Mouse (Mus musculus) liver, embryonic 16.5 days (tissue): ENCODE data around the gene Man1a2. TPM values are rescaled to one million over a fixed set of nuclear protein-coding genes. Genes with fewer than 3 reads are reported as not detected.
A peak's percentile ranks its signal among the peaks of the same experiment; 100 is the strongest.

Experiments
- ATAC-seq: fragments of 200-750 bp; cut with Nextera tagmentation; 2 replicates; pipeline ENCODE4 v1.8.0; 2017; ENCODE audit warnings: low read depth, mild to moderate bottlenecking, moderate number of reproducible peaks, moderate library complexity
- H3K27ac ChIP-seq: fragments of 300-500 bp; sonication (generic); 2 replicates; pipeline ENCODE4 v1.5.1; 2014; ENCODE audit warnings: mild to moderate bottlenecking, low read length
- H3K27me3 ChIP-seq: fragments of 300-500 bp; sonication (generic); 2 replicates; pipeline ENCODE4 v1.6.1; 2014; ENCODE audit warnings: low read depth, low read length, mixed read lengths; ENCODE audit not compliant: control insufficient read depth, insufficient read depth
- H3K36me3 ChIP-seq: fragments of 300-500 bp; sonication (generic); 2 replicates; pipeline ENCODE4 v1.6.1; 2014; ENCODE audit warnings: mild to moderate bottlenecking; ENCODE audit not compliant: control insufficient read depth, insufficient read depth
- H3K4me1 ChIP-seq: fragments of 300-500 bp; sonication (generic); 2 replicates; pipeline ENCODE4 v1.6.1; 2014; ENCODE audit warnings: low read depth, low read length, mixed read lengths; ENCODE audit not compliant: control insufficient read depth
- H3K4me2 ChIP-seq: fragments of 300-500 bp; sonication (generic); 2 replicates; pipeline ENCODE4 v1.6.1; 2014; ENCODE audit warnings: low read depth, low read length, mixed read lengths
- H3K4me3 ChIP-seq: fragments of 300-500 bp; sonication (generic); 2 replicates; pipeline ENCODE4 v1.5.1; 2014; ENCODE audit warnings: low read depth, mild to moderate bottlenecking, low read length
- H3K9ac ChIP-seq: fragments of 300-500 bp; sonication (generic); 2 replicates; pipeline ENCODE4 v1.6.1; 2014; ENCODE audit warnings: low read depth, low read length
- H3K9me3 ChIP-seq: fragments of 300-500 bp; sonication (generic); replicated peaks from 2 replicates; pipeline ENCODE4 v1.6.1; 2016; ENCODE audit warnings: low read length; ENCODE audit not compliant: control insufficient read depth
- WGBS: fragments of 180-500 bp; shearing (Covaris S2); extraction: QIAGEN DNeasy Blood & Tissue Kit; methylation state at CpG from one replicate; pipeline ENCODE4 v1.1.7; 2014; ENCODE audit not compliant: insufficient replicate concordance; 5-methylcytosine and 5-hydroxymethylcytosine counted together
- polyA plus RNA-seq: library from polyadenylated mRNA; unstranded; fragments of >200 nt; fragmentation: Nextera tagmentation; extraction: Ambion mirVana; gene quantifications from 2 replicates; pipeline ENCODE4 v1.2.1, GENCODE M21; 2015

Man1a2 gene
- polyA plus RNA-seq: 20.5 and 21.2 TPM in 2 replicates

DNA sequence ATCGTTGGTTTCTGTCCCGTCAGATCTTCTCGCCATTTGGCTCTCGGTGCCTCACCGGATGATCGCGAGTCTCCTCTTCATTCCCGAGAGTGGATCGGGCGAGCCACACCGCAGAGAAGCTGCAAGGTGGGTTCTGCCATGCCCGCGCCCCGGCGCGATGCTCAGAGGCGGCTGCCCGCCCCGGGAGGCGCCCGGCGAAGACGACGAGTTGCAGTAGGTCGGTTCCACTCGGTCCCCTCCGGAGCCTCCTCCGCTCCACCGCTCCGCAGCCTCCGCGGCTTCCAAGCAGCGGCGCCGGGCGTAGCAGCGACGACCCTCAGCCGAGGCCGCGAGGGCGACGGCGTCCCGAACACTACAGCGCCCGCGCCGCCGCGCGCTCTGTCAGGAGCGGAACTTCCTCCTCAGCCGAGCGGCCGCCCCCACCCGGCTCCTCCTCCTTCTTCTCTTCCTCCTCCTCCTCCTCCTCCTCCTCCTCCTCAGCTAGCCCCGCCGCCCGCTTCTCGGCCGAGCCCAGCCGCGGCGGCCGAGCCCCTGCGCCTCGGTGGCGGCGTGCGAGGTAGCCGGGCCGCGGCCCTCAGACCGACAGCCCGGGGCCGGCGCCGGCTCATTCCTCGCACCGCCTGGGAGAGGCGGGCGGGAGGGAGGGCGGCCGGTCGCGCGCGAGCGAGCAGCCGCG is at the start of gene Man1a2:
Gene Man1a2, minus strand, starts transcription at position 417 of the 676 bp plus-strand sequence.
- ATAC-seq: peak; percentile 91
- peak within 1 kb of the TSS; percentile 95 for H3K9ac ChIP-seq

DNA sequence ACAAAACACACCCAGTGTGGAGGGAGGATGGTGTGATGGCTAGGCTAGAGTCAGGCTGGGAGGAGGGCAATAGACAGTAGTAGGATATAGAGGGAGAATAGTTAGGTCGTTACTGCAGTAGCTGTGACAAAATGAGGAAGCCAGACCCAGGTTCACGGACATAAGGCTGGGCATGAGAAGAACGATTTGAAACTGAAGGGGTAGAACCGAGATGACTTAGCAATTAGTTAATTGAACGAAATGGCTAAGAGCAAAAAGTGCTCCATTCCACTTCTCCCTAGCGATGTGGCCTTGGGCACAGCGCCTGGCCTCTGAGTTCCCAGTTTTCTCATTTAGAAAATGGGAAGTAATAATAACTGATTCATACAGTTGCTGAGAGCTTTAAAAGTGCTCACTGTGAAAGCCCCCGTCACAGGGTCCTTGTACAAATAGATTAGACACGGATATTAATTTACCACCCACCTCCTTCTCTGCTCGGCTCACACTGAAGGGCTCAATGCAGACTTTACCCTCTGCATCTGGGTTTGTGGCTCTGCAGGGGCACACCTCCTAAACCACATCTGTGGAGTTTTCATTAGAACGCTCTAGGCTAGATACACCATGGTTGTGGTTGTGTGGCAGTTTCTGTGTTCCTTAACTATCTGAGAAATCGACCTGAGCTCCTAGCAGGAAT is 49.3 kb upstream of the Man1a2 start:
- no peak overlapping the region for H3K4me3 ChIP-seq
- H3K9me3 ChIP-seq: no peaks in the 10 kb centered on the region
- H3K27me3 ChIP-seq: no peaks in the 10 kb centered on the region
- H3K36me3 ChIP-seq: no peaks in the 10 kb centered on the region
- no peak for ATAC-seq
- H3K9ac ChIP-seq: no peak overlapping the region
- no peaks in the 10 kb centered on the region for H3K4me1 ChIP-seq
- 39% methylated on average over 12 of the region's 12 CpGs for WGBS
- no peak overlapping the region for H3K27ac ChIP-seq
- no peak overlapping the region for H3K4me2 ChIP-seq

More for the DNA sequence above, at the start of gene Man1a2:
- no peaks in the 10 kb centered on the region for H3K9me3 ChIP-seq
- peak within 1 kb of the TSS; percentile 97 for H3K4me2 ChIP-seq
- H3K4me1 ChIP-seq: peaks cover 17% of the 10 kb centered on the region
- under 1% methylated on average over 71 of the region's 92 CpGs for WGBS
- H3K27ac ChIP-seq: peak within 1 kb of the TSS; percentile 91
- no peaks in the 10 kb centered on the region for H3K27me3 ChIP-seq
- no peaks in the 10 kb centered on the region for H3K36me3 ChIP-seq
- H3K4me3 ChIP-seq: peak within 1 kb of the TSS; percentile 97

- no peak overlapping the region for H3K4me2 ChIP-seq
- H3K27ac ChIP-seq: no peak overlapping the region
- no peaks in the 10 kb centered on the region for H3K36me3 ChIP-seq
- no peak overlapping the region for H3K9ac ChIP-seq
- 56% methylated on average over 11 of the region's 11 CpGs for whole genome bisulfite sequencing
- H3K27me3 ChIP-seq: no peaks in the 10 kb centered on the region
- ATAC-seq: no peak
- no peak overlapping the region for H3K4me3 ChIP-seq
- no peaks in the 10 kb centered on the region for H3K4me1 ChIP-seq
- H3K9me3 ChIP-seq: no peaks in the 10 kb centered on the region
These were observed 46.6 kb upstream of the Man1a2 start for GRCm38 (mm10) chr3:100731896-100732295.

DNA sequence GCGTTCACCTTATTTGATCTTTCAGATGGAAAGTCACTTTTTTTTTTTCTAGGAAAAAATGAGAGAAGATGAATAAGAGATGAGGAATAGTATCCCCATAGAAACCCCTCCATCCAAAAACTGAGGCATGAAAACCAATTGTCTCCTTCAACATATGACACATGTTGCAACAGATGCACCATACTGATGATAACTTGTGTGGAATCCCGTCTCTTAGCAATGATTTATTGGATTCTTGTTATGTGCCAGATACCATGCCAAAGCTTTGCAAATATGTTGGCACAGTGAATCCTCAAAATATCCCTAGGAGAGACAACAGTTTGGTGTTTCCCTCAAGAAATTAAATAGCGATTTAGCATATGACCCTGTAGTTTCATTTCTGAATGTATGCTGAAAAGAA is 46.0 kb upstream of the Man1a2 start:
- ATAC-seq: no peak
- Histone ChIP-seq H3K4me2 (no peak overlapping the region), H3K27ac (no peak overlapping the region), H3K27me3 (no peaks in the 10 kb centered on the region), H3K4me1 (no peaks in the 10 kb centered on the region), H3K9me3 (no peaks in the 10 kb centered on the region), H3K36me3 (no peaks in the 10 kb centered on the region), H3K9ac (no peak overlapping the region), H3K4me3 (no peak overlapping the region)
- WGBS: 61% methylated on average over 3 of the region's 3 CpGs

DNA sequence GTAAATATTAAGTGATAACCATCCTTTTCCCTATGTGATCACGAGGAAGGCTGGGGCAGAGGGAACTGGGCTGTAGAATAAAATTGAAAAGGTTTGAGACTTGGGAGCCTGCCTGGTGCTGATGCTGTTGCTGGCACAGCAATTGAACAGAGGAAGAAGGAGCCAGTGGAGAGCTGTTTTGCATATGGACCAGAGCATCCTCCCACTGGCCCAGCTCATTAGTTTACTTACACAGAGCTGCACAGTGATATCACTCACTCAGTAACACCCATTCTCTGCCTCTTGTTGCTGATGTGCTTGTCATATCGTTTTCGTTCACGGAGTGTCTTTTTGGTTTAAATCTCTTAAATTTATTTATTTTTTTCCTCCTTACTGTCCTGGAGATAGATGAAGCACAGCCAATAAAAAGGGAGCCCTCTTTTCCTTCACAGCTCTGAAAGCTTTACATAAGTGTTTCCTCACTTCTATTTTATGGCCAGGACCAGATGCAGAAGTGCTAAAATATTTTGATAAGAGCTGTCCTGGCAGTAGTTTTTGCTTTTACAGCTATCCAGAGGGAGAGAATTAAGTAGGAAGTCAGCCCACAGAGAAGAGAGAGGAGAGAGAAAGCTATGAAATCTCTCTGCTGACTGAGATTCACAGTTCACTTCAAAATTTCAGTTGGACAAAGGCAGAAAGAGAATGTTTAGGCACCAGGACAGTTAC is 42.9 kb upstream of the Man1a2 start:
- Histone ChIP-seq H3K4me3 (no peak overlapping the region), H3K4me2 (no peak overlapping the region), H3K36me3 (no peaks in the 10 kb centered on the region), H3K4me1 (no peaks in the 10 kb centered on the region), H3K27ac (no peak overlapping the region), H3K27me3 (no peaks in the 10 kb centered on the region), H3K9ac (no peak overlapping the region), H3K9me3 (no peaks in the 10 kb centered on the region; the same call in 1 of the 2 replicates)
- WGBS: 72% methylated on average over 4 of the region's 4 CpGs
- ATAC-seq: no peak

DNA sequence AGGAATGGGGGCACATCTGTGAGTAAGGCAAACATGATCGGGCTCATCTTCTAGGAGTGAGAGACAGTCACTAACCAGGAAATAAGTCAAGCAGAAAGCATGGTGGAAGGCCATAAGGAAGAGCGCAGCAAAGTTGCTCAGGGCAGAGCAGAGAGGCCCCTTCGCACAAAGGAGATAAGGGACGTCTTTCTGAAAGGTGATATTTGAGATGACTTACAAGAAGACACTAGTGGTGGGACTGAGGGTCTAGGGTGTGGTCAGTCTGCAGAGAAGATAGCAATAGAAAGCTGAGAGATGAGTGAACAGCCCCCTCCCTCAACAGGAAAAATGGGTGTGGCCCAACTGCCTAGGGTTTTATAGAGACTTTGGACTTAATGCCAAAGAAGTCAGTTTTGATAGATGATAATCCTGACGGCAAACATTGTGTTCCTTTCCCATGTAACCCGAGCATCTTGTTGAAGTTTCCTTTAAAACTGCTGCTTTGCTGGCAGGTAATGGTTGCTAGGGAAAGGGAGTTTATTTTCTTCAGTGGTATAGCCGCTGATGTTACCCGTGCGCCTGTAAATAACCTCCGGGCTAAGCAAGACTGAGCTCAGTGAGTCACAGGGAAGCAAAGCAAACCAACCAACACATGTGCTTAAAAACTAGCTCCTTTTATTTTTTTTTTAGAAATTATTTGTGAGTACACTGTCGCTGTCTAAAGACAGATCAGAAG is 40.8 kb upstream of the Man1a2 start:
- Histone ChIP-seq H3K4me2 (no peak overlapping the region), H3K4me3 (no peak overlapping the region), H3K4me1 (no peaks in the 10 kb centered on the region), H3K9ac (no peak overlapping the region), H3K27me3 (no peaks in the 10 kb centered on the region), H3K36me3 (no peaks in the 10 kb centered on the region), H3K27ac (no peak overlapping the region), H3K9me3 (no peaks in the 10 kb centered on the region; the same call in 1 of the 2 replicates)
- WGBS: 57% methylated on average over 11 of the region's 11 CpGs
- ATAC-seq: peak; percentile 32; the same call in 1 of the 2 replicates

DNA sequence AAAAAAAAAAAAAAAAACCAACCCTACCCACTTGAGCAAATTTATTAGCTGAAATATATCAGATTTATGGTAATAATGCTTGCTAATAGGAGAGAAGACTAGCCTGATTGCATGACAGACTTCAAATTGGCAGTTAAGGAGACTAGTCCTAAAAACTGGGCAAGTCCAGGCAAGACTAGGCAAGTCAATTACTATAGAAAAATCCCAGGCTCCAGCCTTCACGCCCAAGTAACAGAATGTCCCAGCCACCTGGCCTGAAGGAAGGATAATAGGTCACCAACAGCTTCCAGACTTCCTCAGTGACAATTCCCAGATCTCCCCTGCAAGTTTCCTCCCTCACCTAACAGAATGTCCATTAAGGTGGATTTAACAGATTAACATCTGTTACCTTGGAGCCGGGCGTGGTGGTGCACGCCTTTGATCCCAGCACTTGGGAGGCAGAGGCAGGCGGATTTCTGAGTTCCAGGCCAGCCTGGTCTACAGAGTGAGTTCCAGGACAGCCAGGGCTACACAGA is 35.5 kb upstream of the Man1a2 start:
- ATAC-seq: no peak
- Histone ChIP-seq H3K4me3 (no peak overlapping the region), H3K27ac (no peak overlapping the region), H3K9ac (no peak overlapping the region), H3K9me3 (no peaks in the 10 kb centered on the region; the same call in 1 of the 2 replicates), H3K4me1 (no peaks in the 10 kb centered on the region), H3K4me2 (no peak overlapping the region), H3K36me3 (no peaks in the 10 kb centered on the region), H3K27me3 (no peaks in the 10 kb centered on the region)
- 82% methylated on average over 5 of the region's 5 CpGs for WGBS

- H3K27ac ChIP-seq: no peak overlapping the region
- H3K27me3 ChIP-seq: no peaks in the 10 kb centered on the region
- no peak overlapping the region for H3K9ac ChIP-seq
- H3K36me3 ChIP-seq: no peaks in the 10 kb centered on the region
- H3K4me3 ChIP-seq: no peak overlapping the region
- ATAC-seq: no peak
- no peak overlapping the region for H3K4me2 ChIP-seq
- no peaks in the 10 kb centered on the region for H3K9me3 ChIP-seq
- H3K4me1 ChIP-seq: no peaks in the 10 kb centered on the region
- 63% methylated on average over 7 of the region's 7 CpGs for WGBS
These were observed 30.9 kb upstream of the Man1a2 start for GRCm38 (mm10) chr3:100716241-100716640.
